Mouse (Mus musculus) lung, embryonic 16.5 days (tissue): Measurements from ENCODE around the gene Lct. TPM values are rescaled to one million over a fixed set of nuclear protein-coding genes. Genes with fewer than 3 reads are reported as not detected.
A peak's percentile ranks its signal among the peaks of the same experiment; 100 is the strongest.

ENCODE experiments used
- ATAC-seq: fragments of 200-750 bp; cut with Nextera tagmentation; 2 replicates; pipeline ENCODE4 v1.8.0; 2017; ENCODE audit warnings: low read depth, mild to moderate bottlenecking, moderate library complexity
- H3K27ac ChIP-seq: fragments of 300-500 bp; sonication (generic); 2 replicates; pipeline ENCODE4 v1.5.1; 2014; ENCODE audit warnings: mild to moderate bottlenecking, control low read depth, low read length
- H3K27me3 ChIP-seq: fragments of 300-500 bp; sonication (generic); 2 replicates; pipeline ENCODE4 v1.6.1; 2014; ENCODE audit warnings: low read depth, low read length, mixed read lengths; ENCODE audit not compliant: control insufficient read depth, insufficient read depth
- H3K36me3 ChIP-seq: fragments of 300-500 bp; sonication (generic); 2 replicates; pipeline ENCODE4 v1.6.1; 2014; ENCODE audit warnings: low read length; ENCODE audit not compliant: control insufficient read depth, insufficient read depth
- H3K4me1 ChIP-seq: fragments of 300-500 bp; sonication (generic); replicated peaks from 2 replicates; pipeline ENCODE4 v1.6.1; 2014; ENCODE audit warnings: low read length, mixed read lengths; ENCODE audit not compliant: control insufficient read depth, insufficient read depth
- H3K4me2 ChIP-seq: fragments of 300-500 bp; sonication (generic); 2 replicates; pipeline ENCODE4 v1.6.1; 2014; ENCODE audit warnings: low read depth, low read length, control low read depth
- H3K4me3 ChIP-seq: fragments of 300-500 bp; sonication (generic); 2 replicates; pipeline ENCODE4 v1.5.1; 2014; ENCODE audit warnings: mild to moderate bottlenecking, low read length, control low read depth
- H3K9ac ChIP-seq: fragments of 300-500 bp; sonication (generic); 2 replicates; pipeline ENCODE4 v1.6.1; 2014; ENCODE audit warnings: low read length, control low read depth
- H3K9me3 ChIP-seq: fragments of 300-500 bp; sonication (generic); 2 replicates; pipeline ENCODE4 v1.6.1; 2016; ENCODE audit warnings: low read length; ENCODE audit not compliant: control insufficient read depth
- WGBS: fragments of 180-500 bp; shearing (Covaris S2); extraction: QIAGEN DNeasy Blood & Tissue Kit; methylation state at CpG from one replicate; pipeline ENCODE4 v1.1.7; 2014; 5-methylcytosine and 5-hydroxymethylcytosine counted together
- polyA plus RNA-seq: library from polyadenylated mRNA; unstranded; fragments of >200 nt; fragmentation: Nextera tagmentation; extraction: Ambion mirVana; gene quantifications from 2 replicates; pipeline ENCODE4 v1.2.1, GENCODE M21; 2015

The Lct gene
- 0.09 TPM in 1 of 2 replicates, not detected in the other for polyA plus RNA-seq

- Histone ChIP-seq H3K9me3 (no peaks in the 10 kb centered on the region), H3K4me1 (no peaks in the 10 kb centered on the region), H3K36me3 (peaks cover 32% of the 10 kb centered on the region), H3K27ac (no peak within 1 kb of the TSS), H3K9ac (no peak within 1 kb of the TSS), H3K4me2 (no peak within 1 kb of the TSS), H3K4me3 (no peak within 1 kb of the TSS), H3K27me3 (no peaks in the 10 kb centered on the region)
- 89% methylated on average over 3 of the region's 3 CpGs for whole genome bisulfite sequencing
- ATAC-seq: no peak
These were observed at the start of gene Lct for GRCm38 (mm10) chr1:128328218-128328617. TSS of gene Lct (minus strand) at chr1:128328318.

- no peak overlapping the region for H3K4me3 ChIP-seq
- no peaks in the 10 kb centered on the region for H3K4me1 ChIP-seq
- peaks cover 17% of the 10 kb centered on the region for H3K36me3 ChIP-seq
- no peaks in the 10 kb centered on the region for H3K27me3 ChIP-seq
- no peak overlapping the region for H3K27ac ChIP-seq
- no peak for ATAC-seq
- H3K9me3 ChIP-seq: no peaks in the 10 kb centered on the region
- 93% methylated on average over 4 of the region's 4 CpGs for WGBS
- H3K4me2 ChIP-seq: no peak overlapping the region
- no peak overlapping the region for H3K9ac ChIP-seq
These were observed 48.7 kb upstream of the Lct start for GRCm38 (mm10) chr1:128376841-128377240.

GRCm38 (mm10) chr1:128372143-128372860 lies 44.2 kb upstream of the Lct start:
- 75% methylated on average over 7 of the region's 7 CpGs for WGBS
- H3K9me3 ChIP-seq: no peaks in the 10 kb centered on the region
- H3K4me3 ChIP-seq: no peak overlapping the region
- H3K27me3 ChIP-seq: no peaks in the 10 kb centered on the region
- H3K27ac ChIP-seq: no peak overlapping the region
- no peak overlapping the region for H3K4me2 ChIP-seq
- H3K36me3 ChIP-seq: peaks cover 9% of the 10 kb centered on the region
- H3K4me1 ChIP-seq: no peaks in the 10 kb centered on the region
- ATAC-seq: no peak
- no peak overlapping the region for H3K9ac ChIP-seq

DNA sequence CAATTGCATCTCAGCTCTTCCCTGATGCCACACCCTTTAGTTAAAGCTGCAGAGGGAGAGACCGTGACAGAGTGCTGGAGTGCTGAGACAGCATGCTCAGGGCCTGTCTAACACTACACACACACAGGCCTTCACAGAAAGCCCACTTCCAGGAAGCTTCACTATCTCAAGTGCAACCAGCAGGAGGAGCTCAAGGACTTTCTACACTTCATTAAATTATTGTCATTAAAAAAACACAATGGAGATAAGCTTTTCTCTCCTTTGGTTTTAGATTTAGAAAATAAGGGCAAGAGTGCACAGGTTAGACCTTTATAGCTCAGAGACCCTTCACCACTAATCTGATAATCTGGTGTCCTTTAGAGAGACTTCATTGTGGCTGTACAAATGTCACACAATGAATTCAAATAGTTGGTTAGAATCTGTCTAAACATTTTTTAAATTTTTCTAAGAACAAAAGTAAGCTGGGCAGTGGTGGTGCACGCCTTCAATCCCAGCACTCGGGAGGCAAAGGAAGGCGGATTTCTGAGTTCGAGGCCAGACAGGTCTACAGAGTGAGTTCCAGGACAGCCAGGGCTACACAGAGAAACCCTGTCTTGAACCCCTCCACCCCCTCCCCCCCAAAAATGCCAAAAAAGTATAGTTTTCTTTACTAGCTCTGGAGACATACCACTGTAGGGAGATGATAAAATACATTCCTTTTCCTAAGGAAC lies 40.8 kb upstream of the Lct start:
- no peak overlapping the region for H3K27ac ChIP-seq
- 0 out of 2 replicates have a peak, but pooled peaks have one; percentile 57 for ATAC-seq
- H3K36me3 ChIP-seq: peaks cover 13% of the 10 kb centered on the region
- no peak overlapping the region for H3K4me2 ChIP-seq
- H3K27me3 ChIP-seq: no peaks in the 10 kb centered on the region
- H3K9me3 ChIP-seq: no peaks in the 10 kb centered on the region
- no peak overlapping the region for H3K4me3 ChIP-seq
- 64% methylated on average over 5 of the region's 5 CpGs for WGBS
- H3K9ac ChIP-seq: no peak overlapping the region
- H3K4me1 ChIP-seq: no peaks in the 10 kb centered on the region

GRCm38 (mm10) chr1:128360601-128361000 lies 32.5 kb upstream of the Lct start:
- H3K4me2 ChIP-seq: no peak overlapping the region
- H3K36me3 ChIP-seq: peaks cover 21% of the 10 kb centered on the region
- no peaks in the 10 kb centered on the region for H3K27me3 ChIP-seq
- H3K9me3 ChIP-seq: no peaks in the 10 kb centered on the region
- no peak overlapping the region for H3K4me3 ChIP-seq
- no peak overlapping the region for H3K9ac ChIP-seq
- H3K27ac ChIP-seq: no peak overlapping the region
- 58% methylated on average over 2 of the region's 2 CpGs for WGBS
- peaks cover 27% of the 10 kb centered on the region for H3K4me1 ChIP-seq
- ATAC-seq: no peak

GRCm38 (mm10) chr1:128359554-128360376 lies 31.6 kb upstream of the Lct start, which contains the start of gene Mcm6:
TSS of gene Mcm6 (minus strand) at chr1:128359664.
- peak; percentile 98 for ATAC-seq
- WGBS: 2% methylated on average over 31 of the region's 38 CpGs

DNA sequence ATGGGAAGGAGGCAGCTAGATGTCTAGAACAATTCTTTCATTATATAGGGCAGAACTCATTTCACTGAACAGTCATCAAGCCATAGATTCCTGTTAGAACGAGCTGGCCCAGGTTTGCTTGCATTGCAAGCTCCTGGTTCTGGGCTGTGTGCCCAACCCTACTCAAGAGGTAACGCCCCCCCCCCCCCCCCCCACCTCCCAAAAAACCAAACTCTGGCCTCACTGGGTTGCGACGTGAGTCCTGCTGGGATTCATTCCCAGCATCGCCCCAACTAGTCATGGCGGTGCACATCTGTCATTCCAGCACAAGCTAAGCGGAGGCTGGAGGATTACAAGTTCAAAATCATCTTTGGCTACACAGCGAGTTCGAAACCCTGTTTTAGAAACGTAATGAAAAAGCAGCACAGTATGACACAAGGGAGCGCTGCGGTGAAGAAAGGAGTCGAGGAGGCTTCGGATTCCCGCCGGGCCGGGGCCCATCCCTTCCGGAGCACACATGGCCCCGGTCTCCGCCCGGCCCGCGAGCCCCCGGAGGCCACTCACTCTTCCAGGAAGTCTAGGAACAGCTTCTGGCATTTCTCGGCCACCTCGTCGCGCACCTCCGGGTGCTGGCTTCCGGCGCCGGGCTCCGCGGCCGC lies 30.9 kb upstream of the Lct start:
- H3K4me2 ChIP-seq: peak overlapping the region; percentile 76
- peak overlapping the region; percentile 84 for H3K9ac ChIP-seq
- WGBS: under 1% methylated on average over 35 of the region's 35 CpGs
- H3K4me3 ChIP-seq: peak overlapping the region; percentile 95
- H3K27ac ChIP-seq: peak overlapping the region; percentile 96
- no peaks in the 10 kb centered on the region for H3K27me3 ChIP-seq
- H3K36me3 ChIP-seq: peaks cover 21% of the 10 kb centered on the region
- H3K9me3 ChIP-seq: no peaks in the 10 kb centered on the region
- peak; percentile 85 for ATAC-seq
- peaks cover 27% of the 10 kb centered on the region for H3K4me1 ChIP-seq

More at GRCm38 (mm10) chr1:128359554-128360376, 31.6 kb upstream of the Lct start, which contains the start of gene Mcm6:
- Histone ChIP-seq H3K27ac (peak within 1 kb of the TSS; percentile 96), H3K27me3 (no peaks in the 10 kb centered on the region), H3K36me3 (peaks cover 21% of the 10 kb centered on the region), H3K4me1 (peaks cover 27% of the 10 kb centered on the region), H3K4me2 (peak within 1 kb of the TSS; percentile 76), H3K4me3 (peak within 1 kb of the TSS; percentile 95), H3K9ac (peak within 1 kb of the TSS; percentile 84), H3K9me3 (no peaks in the 10 kb centered on the region)

GRCm38 (mm10) chr1:128358276-128358675 lies 30.2 kb upstream of the Lct start:
- Histone ChIP-seq H3K27me3 (no peaks in the 10 kb centered on the region), H3K4me1 (peaks cover 27% of the 10 kb centered on the region), H3K9me3 (no peaks in the 10 kb centered on the region), H3K4me2 (peak overlapping the region; percentile 76), H3K27ac (peak overlapping the region; percentile 96), H3K4me3 (peak overlapping the region; percentile 95), H3K9ac (peak overlapping the region; percentile 84), H3K36me3 (peaks cover 27% of the 10 kb centered on the region)
- 37% methylated on average over 6 of the region's 6 CpGs for WGBS
- no peak for ATAC-seq
